Mouse (Mus musculus) olfactory bulb, adult 2 months (tissue): Measurements from ENCODE around the gene Fbxw8. TPM values are rescaled to one million over a fixed set of nuclear protein-coding genes. Genes with fewer than 3 reads are reported as not detected.

Experiments
- H3K27ac ChIP-seq: fragments of 200-500 bp; 2 replicates; pipeline ENCODE4 v1.5.1; 2012; ENCODE audit warnings: low read depth, low read length; ENCODE audit not compliant: insufficient read depth
- H3K4me1 ChIP-seq: fragments of 200-500 bp; 2 replicates; pipeline ENCODE4 v1.6.1; 2012; ENCODE audit warnings: low read length; ENCODE audit not compliant: control insufficient read depth, insufficient read depth
- H3K4me3 ChIP-seq: fragments of 200-500 bp; 2 replicates; pipeline ENCODE4 v1.5.1; 2012; ENCODE audit warnings: mild to moderate bottlenecking, low read depth, low read length, moderate library complexity; ENCODE audit not compliant: insufficient read depth
- CTCF ChIP-seq: fragments of 200-500 bp; IDR thresholded peaks from 2 replicates; pipeline ENCODE4 v1.5.1; 2012; ENCODE audit warnings: low read depth, mild to moderate bottlenecking, low read length, moderate library complexity; ENCODE audit not compliant: insufficient read depth
- POLR2A ChIP-seq: fragments of 200-500 bp; IDR thresholded peaks from 2 replicates; pipeline ENCODE4 v1.6.1; 2012; ENCODE audit warnings: mild to moderate bottlenecking, low read depth, low read length, moderate library complexity; ENCODE audit not compliant: insufficient read depth
- WGBS: fragments of 180-500 bp; shearing (Covaris S2); methylation state at CpG from one replicate; pipeline ENCODE4 v1.1.7; 2018; 5-methylcytosine and 5-hydroxymethylcytosine counted together
- polyA plus RNA-seq: library from polyadenylated mRNA; stranded (reverse); fragments of >200 nt; gene quantifications from 2 replicates; pipeline ENCODE4 v1.2.4, GENCODE M21; 2012; ENCODE audit warnings: low replicate concordance; ENCODE audit not compliant: missing spikeins, insufficient read depth, insufficient read length

Gene Fbxw8
- polyA plus RNA-seq, 1 experiment: not detected

DNA sequence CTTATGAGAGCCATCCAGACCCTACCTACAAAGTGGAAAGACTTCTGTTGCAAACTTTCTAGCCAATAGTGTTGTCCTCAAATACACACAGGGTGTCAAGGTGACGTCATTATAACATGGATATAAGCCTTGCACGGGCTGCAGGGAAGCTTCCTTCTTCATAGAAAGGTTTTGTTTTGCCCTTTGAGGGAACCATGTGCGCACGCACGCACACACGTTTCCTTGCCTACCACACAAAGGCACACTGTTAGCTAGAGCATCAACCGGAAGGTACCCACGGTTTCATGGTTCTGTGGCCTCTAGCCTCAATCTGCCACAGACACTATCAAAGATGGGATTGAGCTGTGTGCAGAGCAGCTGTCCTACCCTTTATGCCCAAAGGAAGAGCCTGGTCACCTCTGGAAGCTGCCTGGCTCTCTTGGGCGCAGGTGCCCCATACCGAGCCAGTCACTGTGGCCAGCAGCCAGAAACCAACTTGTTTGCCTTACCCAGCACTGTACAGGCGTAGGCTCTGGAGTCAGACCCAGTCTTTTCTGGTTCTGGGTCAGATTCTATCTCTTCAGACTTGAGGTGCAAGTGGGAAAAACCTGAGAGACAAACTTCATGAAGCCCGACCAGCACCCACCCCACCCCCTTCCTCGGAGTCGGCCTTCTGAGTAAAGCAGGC lies 108.0 kb downstream of the Fbxw8 start:
- no peak overlapping the region for H3K27ac ChIP-seq
- no peak overlapping the region for H3K4me3 ChIP-seq
- H3K4me1 ChIP-seq: no peaks in the 10 kb centered on the region; the same call in 1 of the 2 replicates
- WGBS: 86% methylated on average over 14 of the region's 14 CpGs
- TF ChIP-seq CTCF (no peak), POLR2A (no peak)

DNA sequence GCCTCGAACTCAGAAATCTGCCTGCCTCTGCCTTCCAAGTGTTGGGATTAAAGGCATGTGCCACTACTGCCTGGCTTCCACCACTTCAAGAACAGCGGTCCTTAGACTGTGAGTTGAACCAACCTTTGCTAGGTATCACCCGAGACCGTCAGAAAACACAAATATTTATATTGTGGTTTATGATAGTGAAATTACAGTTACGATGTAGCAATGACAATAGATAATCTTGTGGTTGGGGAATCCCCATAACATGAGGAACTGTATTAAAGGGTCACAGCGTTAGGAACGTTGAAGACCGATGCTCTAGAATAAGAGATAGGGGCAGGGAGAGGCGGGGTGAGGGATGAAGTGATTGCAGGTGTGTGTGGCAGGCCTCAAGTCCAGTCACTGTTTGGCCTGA lies 109.9 kb downstream of the Fbxw8 start:
- Histone ChIP-seq H3K4me3 (no peak overlapping the region), H3K4me1 (no peaks in the 10 kb centered on the region; the same call in 1 of the 2 replicates), H3K27ac (no peak overlapping the region)
- TF ChIP-seq POLR2A: no peak
- TF ChIP-seq CTCF: no peak
- WGBS: 94% methylated on average over 9 of the region's 9 CpGs

DNA sequence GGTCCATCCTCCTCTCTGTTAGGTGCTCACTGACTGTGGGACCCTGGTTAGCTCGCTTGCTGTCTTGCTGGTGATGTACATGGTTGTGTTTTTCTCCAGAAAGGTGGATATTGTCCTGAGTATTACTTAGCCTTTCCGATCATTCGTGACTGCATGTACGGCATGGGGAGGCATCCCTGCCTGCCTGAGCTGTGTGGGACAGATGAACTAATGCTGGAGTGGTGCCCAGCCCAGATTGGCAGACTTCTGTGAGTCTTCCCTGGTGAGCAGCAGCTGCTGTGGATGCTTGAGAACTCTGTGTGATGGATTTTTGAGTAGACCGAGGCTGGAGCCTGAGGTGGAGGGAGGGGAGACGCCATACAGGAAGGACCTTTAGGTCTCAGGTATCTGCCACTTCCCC lies 110.4 kb downstream of the Fbxw8 start:
- TF ChIP-seq CTCF (no peak), POLR2A (no peak)
- no peak overlapping the region for H3K27ac ChIP-seq
- no peak overlapping the region for H3K4me3 ChIP-seq
- no peaks in the 10 kb centered on the region; the same call in 1 of the 2 replicates for H3K4me1 ChIP-seq
- WGBS: 67% methylated on average over 6 of the region's 6 CpGs

DNA sequence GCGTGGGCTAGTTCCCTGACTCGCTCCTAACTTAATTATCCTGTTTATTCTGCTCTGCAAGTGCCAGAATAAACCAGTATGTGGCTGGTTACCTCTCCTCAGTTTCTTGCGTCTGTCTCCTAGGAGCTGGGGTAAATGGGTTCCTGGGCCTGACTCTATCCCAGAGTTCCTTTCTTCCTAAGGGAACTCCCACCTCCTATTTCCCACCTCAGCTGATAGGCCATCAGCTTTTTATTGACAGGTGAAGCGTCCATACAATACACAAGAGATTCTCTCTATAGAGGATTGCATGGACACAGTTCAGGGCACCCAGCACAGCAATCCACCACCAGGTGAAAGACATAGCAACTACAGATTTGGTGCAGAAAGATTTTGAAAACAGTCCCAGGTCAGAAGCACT lies 111.5 kb downstream of the Fbxw8 start:
- Histone ChIP-seq H3K4me3 (no peak overlapping the region), H3K27ac (no peak overlapping the region), H3K4me1 (peaks cover 8% of the 10 kb centered on the region)
- 80% methylated on average over 4 of the region's 4 CpGs for WGBS
- TF ChIP-seq POLR2A (no peak), CTCF (no peak)

DNA sequence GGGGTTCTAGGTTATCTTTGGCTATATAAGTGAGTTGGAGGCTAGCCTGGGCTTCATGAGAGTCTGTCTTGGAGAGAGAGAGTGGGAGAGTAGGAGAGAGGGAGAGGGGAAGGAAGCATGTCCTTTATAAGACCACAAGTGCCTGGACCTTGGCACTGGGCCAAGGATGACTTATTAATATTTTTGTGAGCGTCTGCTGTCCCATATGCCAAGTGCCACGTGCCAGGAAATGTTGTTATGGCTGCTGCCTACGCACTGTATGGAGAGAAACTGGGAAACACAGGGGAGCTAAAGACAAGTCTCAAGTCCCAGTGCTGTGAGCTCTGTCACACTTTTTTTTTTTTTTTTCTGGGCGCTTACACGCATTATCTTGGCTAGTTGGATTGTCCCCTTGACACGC lies 112.7 kb downstream of the Fbxw8 start:
- H3K4me1 ChIP-seq: peaks cover 14% of the 10 kb centered on the region
- H3K4me3 ChIP-seq: no peak overlapping the region
- H3K27ac ChIP-seq: no peak overlapping the region
- TF ChIP-seq POLR2A: no peak
- TF ChIP-seq CTCF: no peak
- 89% methylated on average over 6 of the region's 6 CpGs for WGBS

DNA sequence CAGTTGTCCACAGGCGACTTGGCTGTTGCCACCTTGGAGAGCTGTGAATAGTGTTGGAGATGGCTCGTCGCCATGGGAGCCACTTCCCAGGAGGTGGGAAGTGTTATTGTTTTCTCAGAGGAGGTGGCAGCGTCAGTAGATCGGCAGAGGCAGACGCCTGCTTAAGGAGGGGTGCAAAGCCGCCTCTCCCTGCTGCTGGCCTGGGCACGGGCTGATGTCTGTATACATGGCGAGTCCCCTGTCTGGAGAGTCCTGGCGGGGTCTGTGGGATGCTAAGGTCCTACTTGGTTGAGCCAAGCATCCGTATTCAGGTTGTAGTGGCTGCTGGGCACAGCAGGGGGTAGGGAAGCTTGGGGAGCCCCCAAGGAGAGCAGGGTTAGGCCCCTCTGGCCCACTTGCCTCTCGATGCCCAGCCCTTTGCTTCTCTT lies 116.0 kb downstream of the Fbxw8 start:
- TF ChIP-seq CTCF: no peak
- TF ChIP-seq POLR2A: no peak
- Histone ChIP-seq H3K27ac (peak overlapping the region; percentile 56; the same call in 1 of the 2 replicates), H3K4me1 (peaks cover 30% of the 10 kb centered on the region), H3K4me3 (no peak overlapping the region)
- 23% methylated on average over 12 of the region's 12 CpGs for WGBS

DNA sequence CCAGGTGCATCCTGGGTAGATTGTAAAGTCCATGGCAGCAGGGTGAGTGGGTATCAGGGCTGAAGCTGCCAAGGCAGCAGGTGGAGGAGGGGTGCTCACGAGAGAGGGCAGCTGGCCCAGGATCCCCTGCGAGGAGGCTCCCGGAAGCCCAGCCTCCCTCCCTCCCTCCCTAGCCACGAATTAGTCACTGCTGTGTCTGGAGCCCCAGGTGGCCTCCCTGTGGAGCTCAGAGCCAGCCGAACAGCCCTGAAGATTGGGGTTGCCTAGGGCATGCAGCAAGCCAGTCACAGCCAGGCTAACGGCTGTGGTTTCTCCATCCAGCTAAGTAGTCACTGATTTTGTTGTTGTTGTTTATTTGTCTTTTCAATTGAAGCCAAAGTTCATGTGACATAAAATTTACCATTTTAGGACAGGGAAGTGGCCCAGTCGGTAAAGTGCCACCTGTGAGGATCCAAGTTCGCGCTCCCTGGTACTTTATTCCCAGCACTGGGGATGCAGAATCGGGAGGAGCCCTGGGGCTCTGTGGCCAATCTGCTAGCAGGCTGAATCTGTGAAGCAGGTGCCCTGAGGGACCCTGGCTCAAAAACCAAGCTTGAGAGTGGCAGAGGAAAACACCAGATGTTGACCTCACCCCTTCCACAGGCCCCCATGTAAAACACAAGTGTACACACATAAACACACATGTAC lies 117.3 kb downstream of the Fbxw8 start:
- WGBS: 15% methylated on average over 10 of the region's 10 CpGs
- Histone ChIP-seq H3K4me1 (peaks cover 30% of the 10 kb centered on the region), H3K4me3 (no peak overlapping the region), H3K27ac (peak overlapping the region; percentile 33)
- TF ChIP-seq POLR2A: no peak
- TF ChIP-seq CTCF: no peak

DNA sequence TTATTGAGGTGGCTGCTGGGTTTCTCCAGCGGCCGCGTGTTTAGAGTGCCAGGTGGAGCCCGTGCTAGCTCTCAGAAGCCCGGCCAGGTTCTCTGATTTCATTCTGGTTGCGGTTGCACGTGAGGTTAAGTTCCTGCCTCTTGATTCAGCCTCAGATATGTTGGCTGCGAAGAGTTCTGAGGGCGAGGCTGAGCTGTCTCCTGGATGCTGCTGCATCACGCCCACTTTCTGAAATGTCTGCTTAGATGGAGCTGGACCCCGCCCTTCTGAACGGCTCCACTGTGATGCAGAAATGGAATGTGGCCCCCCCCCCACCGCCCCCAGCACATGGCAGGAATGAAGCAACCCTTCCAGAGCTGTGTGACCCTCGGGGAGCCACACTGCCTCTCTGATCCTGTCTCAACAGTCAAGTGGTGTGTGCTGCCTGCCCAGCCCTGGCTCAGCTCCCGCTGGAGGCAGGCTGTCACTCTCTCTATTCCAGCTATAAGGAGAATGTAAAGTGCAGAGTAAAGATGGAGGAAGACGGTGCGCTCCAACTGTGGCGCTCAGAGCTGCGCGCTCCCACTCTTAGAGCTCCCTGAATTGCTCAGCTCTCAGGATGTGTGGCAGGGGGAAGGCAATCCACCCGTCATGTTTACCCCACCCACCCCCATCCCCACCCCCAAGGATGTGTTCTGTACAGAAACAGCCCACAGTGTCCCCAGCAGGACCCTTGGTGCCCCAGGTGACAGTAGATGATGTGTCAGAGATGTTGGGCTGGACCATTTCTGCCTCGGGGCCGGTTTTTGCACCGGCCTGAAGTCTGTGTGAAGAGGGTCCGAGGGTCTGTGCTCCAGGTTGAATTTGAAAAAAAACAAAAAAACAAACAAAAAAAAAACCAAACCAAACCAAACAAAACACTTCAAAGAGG lies 118.1 kb downstream of the Fbxw8 start:
- WGBS: 27% methylated on average over 25 of the region's 25 CpGs
- no peak for TF ChIP-seq POLR2A
- no peak for TF ChIP-seq CTCF
- Histone ChIP-seq H3K4me1 (peaks cover 30% of the 10 kb centered on the region), H3K4me3 (no peak overlapping the region; the same call in 1 of the 2 replicates), H3K27ac (peak overlapping the region; percentile 33)

DNA sequence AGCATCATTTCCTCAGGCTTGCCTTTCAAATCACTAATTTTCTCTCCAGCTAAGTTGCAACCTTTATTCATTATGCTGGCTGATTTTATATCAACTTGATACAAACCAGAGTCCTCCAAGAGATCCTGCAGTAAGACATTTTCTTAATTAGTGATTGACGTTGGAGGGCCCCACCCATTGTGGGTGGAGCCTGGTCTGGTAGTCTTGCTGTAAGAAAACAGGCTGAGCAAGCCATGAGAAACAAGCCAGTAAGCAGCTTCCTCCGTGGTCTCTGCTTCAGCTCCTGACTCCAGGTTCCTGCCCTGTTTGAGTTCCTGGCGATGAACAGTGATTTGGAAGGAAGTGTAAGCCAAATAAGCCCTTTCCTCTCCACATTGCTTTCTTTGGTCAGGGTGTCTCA lies 119.5 kb downstream of the Fbxw8 start:
- H3K4me1 ChIP-seq: peaks cover 39% of the 10 kb centered on the region
- 61% methylated on average over 3 of the region's 3 CpGs for WGBS
- no peak overlapping the region for H3K27ac ChIP-seq
- no peak for TF ChIP-seq CTCF
- no peak for TF ChIP-seq POLR2A
- H3K4me3 ChIP-seq: no peak overlapping the region
